Mouse (Mus musculus) mesoderm, embryonic 11.5 days (tissue): Measurements from ENCODE around the gene Nol11.

ENCODE experiments used
- DNase-seq: peaks from one replicate; pipeline ENCODE4 v3.0.0-alpha.2; 2012; ENCODE audit warnings: low read depth, low spot score

Gene Nol11

DNA sequence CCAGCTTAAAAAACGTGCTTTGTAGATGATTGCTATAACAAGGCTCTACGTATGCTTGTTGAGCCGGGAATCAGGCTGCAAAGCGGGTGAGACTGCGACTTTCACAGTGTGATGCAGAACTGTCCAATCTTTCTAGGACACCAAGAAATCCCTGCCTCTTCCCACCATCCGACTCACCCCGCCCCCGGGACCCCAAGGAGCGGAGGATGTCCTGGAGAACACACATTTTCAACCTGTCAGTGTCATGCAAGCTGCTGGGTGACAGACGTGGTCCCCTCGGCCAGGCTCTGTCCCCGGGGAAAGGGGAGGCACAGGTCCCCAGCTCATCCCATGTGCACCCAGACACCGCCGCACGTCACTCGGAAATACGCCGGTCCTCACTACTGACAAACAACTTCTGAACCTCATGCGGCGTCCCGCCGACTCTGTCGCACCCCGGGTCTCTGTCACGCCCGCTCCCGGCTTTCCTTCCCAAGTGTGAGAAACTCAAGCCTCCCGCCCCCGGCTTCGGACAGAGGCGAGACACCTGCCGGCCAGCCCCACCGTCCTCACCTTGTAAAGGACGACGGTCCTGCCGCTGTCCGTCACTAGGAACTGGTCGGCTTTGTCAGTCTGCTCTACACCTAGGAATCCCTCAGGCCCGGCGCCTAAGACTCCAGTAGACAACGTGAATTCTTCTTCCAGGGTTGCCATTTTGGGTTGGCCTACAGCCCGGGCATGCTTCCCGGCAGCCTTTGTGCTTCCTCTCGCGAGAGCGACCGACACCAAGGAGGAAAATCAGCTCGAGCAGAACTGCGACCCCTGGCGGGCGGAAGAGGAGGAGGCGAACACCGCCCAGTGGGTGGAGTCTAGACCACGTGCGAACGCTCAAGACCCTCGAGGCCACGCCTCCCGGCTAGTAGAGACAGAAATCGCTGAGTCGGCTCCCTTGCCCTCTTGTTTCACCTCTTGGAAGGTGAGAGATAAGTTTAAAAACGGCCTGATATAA lies at the start of gene Nol11:
TSS of gene Nol11 (minus strand) at position 817 of the 988 bp plus-strand sequence.
- peak; percentile 100 for DNase-seq

DNA sequence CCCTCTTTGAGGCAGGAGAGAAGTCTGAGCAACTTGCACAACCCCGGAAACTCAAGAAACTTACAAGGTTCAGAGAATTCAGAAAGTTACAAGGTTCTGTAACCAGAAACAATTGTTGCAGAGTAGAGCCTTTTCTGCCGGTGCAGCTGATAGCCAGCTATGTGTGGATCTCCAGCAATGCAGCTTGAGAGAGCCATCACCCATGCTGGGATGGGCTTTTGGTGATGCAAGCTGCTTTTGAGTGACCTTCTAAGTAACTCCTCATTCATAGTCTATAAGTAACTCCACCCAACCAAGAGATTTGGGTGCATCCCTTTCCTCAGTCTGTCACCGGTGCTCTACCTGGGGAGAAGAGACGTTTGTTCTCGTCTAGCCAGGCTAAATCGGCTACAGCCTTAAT lies 49.3 kb upstream of the Nol11 start:
- no peak for DNase-seq

DNA sequence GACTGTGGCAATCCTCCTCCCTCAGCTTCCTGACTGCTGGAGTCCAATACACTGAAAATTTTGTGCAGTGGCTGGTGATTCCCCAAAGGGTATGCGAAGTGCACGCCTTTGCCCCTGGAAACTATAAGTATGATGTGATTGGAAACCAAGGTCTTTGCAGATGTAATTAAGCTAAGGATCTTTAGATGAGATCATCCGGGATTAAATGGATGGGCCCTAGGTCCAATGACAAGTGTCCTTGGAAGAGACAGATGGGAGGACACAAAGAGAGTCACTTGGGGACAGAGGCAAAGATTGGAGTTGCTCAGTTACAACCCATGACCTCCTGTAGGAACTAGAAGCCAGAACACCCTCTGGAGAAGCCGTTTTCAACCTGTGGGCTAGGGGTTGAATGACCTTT lies 48.4 kb upstream of the Nol11 start:
- DNase-seq, result no peak

DNA sequence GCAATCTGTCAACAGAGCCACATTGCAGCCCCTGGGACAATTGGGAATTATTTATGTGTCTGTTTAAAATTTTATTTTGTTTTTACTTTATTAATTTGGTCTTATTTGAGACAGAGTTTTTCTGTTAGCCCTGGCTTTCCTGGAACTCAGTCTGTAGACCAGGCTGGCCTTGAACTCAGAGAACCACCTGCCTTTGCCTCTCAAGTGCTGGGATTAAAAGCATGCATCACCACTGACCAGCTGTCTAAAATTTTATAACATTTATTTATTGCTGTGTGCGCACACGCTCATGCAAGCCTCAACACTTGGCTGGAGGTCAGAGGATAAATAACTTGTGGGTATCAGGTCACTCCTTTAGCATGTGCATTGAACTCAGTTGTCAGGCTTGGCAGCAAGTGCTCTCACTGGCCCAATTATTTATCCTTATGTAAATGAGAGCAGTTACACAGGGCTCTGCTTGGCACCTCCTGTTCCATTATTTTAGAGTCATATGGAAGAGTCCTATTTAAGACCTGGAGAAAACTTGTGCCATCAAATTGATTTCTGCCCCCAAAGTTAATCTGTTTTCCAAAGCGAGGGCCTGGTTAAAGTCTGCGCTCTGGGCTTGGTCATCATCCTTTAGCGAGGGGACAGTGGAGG lies 44.2 kb upstream of the Nol11 start:
- DNase-seq, result no peak

DNA sequence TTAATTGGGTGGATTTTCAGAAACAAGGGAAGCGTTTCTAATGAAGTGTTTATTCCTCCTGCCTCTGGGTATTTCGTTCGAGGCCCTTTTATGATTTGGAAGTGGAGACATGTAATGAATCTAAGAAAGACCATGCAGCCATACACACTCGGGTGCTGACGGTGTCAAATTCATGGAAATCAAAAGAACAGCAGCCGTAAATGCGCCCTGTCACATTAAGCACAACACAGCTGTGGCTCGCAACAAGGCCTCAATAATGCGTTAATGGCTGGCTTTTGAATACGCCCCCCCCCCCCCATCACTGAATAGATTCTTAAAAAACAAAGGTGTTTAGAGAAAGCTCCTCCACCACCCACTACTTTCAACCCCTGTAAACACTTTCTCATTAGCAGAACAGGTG lies 40.9 kb upstream of the Nol11 start:
- DNase-seq, result no peak

DNA sequence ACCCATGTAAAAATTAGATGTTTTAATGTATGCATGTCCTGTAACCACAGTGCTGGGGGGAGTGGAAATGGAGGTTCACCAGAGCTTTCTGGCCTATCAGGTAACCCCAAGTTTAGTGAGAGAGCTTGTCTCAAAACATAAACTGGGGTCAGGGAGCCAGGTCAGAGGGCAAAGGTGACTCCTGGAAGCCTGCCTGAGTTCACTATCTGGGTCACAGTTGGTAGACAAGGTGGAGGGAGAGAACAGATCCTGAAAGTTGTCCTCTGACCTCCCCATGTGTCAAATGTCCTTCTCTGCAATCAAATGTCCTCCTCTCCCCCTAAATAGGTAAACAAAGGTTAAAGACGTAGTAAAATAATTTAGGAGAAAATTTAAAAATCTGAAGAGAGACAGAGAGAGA lies 37.2 kb upstream of the Nol11 start:
- no peak for DNase-seq

DNA sequence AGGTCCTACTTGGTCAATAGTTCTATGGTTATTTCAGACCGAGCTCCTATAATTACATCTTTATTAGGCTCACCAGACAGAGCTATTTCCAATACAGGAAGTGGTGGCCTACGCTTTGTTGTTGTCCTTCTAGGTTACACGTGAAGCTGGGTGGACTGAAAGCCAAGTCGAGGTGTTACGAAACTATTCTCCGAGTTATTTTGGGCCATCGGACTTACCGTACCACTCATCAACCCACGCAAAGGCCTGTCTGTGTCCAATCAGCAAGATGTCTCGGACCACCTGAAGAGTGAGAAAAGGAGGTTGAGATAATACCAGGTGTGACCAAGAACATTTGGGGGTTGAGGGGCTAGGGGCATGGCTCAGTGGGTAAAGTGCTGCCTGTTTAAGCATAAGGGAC lies 36.8 kb upstream of the Nol11 start:
- DNase-seq, result no peak

DNA sequence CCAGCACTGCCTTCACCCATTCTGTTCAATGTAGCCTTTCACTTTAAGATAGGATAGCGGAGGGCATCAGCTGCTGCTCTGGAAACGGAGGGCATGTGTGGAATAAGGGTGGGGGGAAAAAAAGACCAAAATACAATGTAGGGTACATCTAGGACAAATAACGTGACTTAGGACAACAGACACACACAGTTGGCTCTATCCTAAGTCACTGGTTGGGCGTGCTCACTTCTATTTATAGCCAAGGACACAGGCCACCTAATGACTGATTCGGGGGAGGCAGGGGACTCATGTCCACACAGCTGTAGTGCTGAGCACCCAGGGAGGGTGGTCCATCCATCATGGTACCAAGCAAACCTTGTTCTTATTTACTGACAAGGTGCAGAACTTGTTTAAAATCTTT lies 36.1 kb upstream of the Nol11 start:
- DNase-seq, result no peak

DNA sequence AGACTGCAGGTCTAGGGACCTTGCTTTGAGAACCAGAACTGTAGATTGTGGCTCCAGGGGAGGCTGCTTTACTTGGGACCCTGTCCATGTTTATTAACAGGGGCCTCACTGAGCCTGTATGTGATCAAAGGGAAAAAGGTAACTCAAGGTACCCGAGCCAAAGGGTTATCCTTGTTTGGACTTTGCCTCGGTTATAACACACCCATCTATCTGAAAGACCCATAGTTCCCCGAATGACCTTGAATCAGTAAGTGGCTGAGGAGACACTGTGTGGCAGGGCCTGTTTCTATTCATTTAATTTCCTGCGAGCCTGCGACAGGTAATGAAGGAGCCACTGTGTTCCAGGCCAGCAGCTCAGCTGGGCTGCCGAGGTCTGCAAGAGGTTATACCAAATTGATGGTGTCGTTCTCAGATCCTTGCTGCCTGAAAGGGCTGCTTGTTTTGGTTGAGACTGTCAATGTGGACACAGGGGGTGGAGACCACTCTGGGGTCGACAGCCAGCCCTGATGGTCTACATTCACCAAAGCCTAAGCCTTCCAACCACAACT lies 34.6 kb upstream of the Nol11 start:
- DNase-seq, result peak; percentile 12

DNA sequence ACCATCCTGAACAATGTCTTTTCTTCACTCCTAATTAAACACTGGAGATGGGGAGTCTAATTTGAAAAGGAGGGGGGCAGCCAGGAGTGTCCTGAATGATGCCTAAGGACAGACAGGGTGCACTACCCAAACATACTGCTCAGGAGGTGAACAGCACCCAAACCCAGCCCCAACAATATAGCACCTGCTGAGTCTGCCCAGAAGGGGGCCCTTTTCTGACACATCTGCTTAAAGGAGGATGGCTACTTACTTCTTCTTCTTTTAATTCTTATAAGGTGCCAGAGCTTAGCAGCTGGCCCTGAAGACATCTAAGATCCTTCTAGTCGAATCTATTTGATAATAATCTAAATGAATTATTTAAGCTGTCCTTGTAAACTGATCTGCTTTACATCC lies 34.0 kb upstream of the Nol11 start:
- DNase-seq, result no peak

DNA sequence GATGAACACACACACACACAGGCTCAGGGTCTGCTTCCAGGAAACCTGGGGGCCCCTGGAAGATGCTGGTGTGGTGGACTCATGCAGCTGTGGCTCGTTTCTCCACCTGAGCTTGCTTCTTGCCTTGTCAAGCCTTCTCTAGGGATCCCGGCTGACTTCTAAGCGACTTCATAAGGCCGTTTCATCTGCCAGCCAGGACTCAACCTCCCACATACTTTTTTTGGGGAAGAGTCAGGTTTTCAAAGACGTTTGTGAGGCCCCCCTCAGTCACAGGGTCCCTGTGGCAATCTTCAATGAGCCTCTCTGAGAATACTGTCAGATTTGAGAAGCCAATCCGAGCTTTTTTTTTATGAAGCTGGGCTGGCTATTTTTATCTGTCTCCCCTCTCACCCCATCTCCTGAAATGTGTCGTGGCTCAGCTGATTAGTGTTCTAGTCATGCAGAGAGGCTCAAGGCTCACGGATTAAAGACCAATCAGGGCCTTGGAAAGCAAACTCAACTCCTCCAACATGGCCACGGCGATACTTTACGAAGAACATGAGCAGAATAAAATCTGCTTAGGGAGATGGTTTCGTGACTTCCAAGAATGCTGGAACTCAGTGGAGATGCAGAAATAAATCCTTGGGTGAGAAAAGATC lies 33.5 kb upstream of the Nol11 start:
- no peak for DNase-seq

DNA sequence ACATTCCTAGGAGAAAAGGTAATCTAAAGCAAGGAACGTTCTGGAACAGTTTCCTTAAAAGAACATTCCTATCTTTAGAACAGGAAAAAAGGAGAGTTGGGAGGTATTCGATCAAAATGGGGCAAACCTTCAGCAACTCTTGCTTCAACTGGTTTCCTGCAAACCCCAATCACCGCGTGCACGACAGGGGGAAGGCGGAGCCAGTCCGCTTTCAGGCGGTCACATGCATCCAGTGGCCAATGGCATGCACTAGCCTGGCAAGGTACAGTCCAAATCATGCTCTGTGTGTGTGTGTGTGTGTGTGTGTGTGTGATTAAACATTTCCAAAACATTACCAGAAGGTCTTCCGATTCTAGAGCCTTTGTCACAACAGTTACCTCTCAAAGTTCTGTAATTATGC lies 25.9 kb upstream of the Nol11 start:
- DNase-seq, result no peak

DNA sequence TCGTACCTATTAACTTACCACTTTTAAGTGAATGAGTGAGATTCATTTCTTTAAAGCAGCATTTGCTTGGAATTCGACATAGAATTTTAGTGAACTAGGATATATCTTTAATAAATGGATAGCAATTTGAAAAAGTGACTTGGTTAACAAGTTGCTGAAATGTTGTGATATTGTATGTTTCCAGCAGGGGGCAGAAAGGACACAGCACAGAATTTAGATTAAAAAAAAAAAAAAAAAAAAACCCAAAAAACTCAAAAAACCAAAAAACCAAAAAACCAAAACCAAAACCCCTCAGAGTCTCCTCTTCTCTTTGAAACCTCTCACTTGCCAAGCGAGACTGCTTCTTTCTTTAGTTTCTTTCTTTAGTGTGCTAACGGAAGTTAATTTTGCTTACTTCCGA lies 24.6 kb upstream of the Nol11 start:
- peak; percentile 71 for DNase-seq

DNA sequence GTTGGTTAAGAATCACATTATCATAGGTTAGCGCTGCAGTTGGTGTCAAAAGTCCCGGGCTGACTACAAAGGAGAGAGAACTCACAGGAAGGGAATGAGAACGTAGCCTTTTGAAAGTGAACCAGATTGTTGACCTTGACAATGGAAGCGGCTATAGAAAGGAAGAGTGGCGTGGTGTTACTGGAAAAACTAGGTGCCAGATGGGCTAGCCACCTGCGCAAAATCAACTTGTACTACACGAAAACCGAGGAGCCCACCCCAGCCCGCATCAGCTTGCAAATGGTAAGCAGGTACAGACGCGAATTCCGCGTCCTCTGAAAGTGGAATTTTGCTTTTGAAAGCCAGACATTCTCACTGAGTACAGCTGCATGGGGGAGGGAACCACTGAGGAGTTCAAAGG lies 20.6 kb upstream of the Nol11 start:
- no peak for DNase-seq

DNA sequence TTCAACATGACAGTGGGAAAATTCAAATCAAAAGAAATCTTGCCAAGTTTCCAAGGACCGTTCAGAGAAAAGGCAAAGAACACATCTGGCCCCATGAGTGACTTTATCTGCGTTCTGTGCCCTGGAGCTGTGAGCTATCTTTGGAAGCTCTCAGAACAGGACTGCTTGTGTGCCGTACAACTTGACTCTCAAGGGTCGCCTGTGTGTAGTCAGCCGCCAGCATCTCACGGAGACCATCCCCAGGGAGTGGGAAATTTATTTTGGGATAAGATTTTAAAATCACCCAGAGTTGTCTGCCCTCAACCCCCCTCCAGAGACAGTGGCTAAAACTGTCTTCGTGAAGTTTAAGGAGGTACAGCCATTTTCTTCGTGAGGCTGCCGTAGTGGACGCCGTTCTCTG lies 12.6 kb upstream of the Nol11 start:
- no peak for DNase-seq

DNA sequence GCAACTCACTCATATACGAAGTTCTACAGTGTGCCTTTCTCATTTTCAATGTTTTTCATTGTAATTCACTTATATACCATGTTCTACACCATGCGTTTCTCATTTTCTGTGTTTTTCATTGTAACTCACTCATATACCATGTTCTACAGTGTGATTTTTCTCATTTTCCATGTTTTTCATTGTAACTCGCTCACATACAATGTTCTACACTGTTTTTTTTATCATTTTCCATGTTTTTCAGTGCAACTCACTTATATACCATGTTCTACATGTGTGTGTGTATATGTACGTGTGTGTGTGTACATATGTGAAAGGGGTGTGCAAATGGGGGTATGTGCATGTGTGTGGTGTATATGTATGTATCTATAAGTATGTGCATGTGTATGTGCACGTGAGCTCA lies 10.1 kb upstream of the Nol11 start:
- no peak for DNase-seq

DNA sequence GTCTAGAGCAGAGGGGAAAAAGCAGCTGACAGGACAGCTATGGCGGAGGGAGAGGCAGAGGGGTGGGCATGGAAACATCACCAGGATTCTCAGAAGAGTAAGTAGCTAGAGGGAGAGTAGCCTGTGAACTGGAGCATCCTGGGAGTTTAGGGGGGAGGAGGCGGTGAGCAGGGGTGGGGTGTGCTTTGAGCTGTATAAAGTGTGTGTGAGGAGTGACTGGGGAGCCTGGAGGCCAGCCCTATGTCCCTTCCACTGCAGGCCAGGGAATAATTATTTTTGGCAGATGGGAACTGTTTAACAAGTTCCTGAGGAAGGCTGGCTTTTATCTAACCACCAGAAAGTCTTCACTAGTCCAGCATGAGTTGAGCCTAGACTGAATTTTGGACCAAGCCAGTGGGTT lies 6.2 kb upstream of the Nol11 start:
- DNase-seq, result no peak

DNA sequence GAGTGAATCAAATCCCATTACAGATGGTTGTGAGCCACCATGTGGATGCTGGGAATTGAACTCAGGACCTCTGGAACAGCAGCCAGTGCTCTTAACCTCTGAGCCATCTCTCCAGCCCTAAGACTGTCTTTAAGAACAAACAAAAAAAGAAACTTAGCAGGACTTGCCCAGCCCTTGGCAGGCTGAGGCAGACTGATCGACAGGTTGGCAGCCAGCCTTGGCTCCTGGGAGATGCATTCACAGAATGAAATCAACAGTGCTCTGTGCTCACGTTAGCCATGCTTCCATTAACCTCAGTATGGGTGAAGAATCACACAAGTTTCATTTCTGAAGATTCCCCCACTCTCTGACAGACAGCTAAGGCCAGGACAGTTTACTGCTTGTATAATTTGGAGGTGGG lies 1.2 kb upstream of the Nol11 start:
- DNase-seq, result no peak

DNA sequence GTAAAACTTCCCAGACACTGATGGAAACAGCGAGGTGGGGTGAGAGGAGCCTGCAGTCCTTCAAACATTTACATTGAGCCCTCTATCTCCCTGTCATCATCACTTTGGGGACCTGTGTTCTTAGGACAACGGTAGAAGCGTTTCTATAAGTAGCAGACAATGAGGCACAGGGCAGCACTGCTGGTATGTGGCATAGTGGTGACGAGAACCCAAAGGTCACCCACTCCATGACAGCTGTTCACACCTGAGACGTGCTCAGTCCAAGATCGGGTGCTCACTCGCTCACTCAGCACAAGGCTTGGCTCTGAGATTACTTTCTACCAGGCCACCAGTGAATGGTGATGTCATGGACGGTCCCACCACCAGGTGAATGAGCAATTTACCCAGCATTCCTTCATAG lies 5.4 kb downstream of the Nol11 start:
- no peak for DNase-seq

DNA sequence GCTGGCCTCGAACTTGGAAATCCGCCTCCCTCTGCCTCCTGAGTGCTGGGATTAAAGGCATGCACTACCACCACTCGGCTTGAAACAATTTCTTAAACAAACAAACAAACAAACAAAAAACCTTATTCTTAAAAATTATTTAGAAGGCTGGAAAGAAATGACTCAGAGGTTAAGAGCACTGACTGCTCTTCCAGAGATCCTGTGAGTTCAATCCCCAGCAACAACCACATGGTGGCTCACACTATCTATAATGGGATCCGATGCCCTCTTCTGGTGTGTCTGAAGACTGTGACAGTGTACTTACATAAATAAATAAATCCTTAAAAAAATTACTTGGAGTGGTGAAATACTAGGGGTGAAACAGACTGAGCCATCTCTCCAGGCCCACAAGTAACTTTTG lies 28.0 kb downstream of the Nol11 start:
- DNase-seq, result no peak

DNA sequence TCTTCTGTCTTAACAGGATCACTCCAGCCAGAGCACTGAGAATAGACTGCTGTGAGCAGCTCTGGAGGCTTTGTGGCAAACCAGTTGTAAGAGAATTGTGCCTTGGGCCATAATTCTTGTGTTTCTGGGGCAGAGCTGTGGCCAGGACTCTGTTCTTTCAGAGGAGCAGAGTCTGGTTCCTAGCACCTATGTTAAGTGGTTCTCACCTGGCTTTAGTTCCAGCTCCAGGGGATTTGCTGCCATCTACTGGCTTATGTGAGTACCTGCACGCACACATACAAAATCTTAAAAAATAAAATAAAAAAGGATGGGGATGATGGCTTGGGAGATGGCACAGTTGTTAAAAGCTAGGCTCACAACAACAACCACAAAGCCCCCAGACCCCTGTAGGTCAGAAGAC lies 30.1 kb downstream of the Nol11 start:
- DNase-seq, result peak; percentile 43

DNA sequence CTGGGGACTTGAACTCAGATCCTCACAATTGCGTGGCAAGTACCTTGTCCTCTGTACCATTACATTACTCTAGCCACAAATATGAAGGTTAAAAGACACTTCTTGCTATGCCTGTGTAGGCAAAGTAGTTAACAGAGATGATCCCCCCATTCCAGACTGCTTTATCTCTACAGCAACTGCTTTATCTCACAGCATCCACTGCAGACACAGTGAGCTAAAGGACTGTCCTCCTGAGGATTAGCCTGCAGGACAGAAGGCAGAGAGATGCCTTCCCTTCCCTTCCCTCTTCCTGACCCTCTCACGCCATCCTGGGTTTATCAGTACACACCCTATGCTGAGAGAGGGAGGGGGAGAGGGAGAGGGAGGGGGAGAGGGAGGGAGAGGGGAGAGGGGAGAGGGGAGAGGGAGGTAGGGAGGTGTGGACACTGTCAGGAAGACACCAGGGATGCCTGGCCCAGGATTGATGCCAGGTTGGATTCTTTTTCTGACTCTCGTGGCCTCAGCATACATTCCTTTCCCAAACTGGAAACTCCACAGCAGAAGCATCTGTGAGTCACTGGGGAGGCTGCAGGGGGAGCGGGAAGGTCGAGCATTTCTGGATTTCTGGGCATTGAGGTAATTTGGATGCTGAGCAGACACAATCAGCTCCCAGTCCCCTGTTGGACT lies 32.1 kb downstream of the Nol11 start:
- DNase-seq, result peak; percentile 15
